Mouse (Mus musculus): ENCODE results near the gene Elfn2. TPM values are rescaled to one million over a fixed set of nuclear protein-coding genes. Genes with fewer than 3 reads are reported as not detected.

The Elfn2 gene
- polyA plus RNA-seq (2015; fragmentation: Nextera tagmentation; extraction: Ambion mirVana) = 0.03 and 0.07 TPM in 2 replicates

DNA sequence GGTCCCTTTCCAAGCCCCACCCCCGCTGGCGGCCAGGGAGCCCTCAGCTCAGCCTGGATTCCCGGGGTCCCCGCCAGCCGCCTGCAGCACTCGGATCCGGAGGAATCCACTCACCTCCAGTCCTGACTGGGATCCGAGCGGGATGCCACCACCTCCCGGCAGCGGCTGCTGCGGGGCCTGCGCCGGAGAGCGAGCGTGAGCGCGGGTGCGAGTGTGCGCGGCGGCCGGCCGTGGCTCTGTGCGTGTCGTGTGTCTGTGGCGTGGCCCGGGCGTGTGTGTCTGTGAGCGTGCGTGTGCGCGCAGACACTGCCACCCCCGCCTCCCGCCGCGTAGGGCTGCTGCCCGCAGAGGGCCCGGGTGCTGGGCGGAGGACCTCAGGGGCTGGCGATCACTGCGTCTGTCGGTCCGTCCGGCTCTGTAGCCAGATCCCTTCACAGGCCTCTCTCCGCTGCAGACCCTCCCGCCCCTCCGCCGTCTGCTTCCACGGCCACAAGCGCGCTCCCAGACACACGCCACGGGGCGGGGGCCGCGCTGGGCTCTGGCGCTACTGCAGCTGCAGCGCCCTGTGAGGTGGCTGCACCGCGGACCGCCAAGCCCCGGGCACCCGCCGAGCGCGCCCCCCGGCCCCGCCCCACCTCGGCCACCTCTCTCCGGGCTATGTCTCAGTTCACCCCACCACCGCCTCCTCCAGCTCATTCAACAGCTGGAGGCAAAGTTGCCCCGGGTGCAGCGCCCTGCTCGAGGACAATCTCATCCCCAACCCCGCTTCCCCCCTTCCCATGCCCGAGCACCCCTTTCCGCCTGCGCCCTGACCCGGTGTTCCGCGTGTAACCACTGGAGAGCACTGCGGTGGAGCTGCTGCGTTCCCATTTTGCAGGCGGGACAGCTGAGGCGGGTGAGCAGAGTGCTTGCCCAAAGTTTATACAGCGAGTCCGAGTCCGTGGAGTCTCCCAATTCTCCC is at the start of gene Elfn2:
Gene Elfn2, minus strand, starts transcription at position 482 of the 961 bp plus-strand sequence.
- Histone ChIP-seq H3K27me3 (ENCODE audit: insufficient read depth, low read length) (peaks cover 79% of the 10 kb centered on the region), H3K4me2 (replicated peaks; ENCODE audit: low read depth, low read length) (peak within 1 kb of the TSS; percentile 66), H3K27ac (ENCODE audit: low read length) (no peak within 1 kb of the TSS), H3K36me3 (ENCODE audit: insufficient read depth, low read length) (no peaks in the 10 kb centered on the region), H3K4me1 (ENCODE audit: insufficient read depth, low read length) (peaks cover 16% of the 10 kb centered on the region), H3K9me3 (ENCODE audit: low read length) (no peaks in the 10 kb centered on the region), H3K9ac (replicated peaks; ENCODE audit: low read length) (peak within 1 kb of the TSS; percentile 35; the same call in 1 of the 2 replicates), H3K4me3 (ENCODE audit: low read length) (peak within 1 kb of the TSS; percentile 47)
- WGBS = 1% methylated on average over 80 of the region's 89 CpGs
- no peak; the same call in 1 of the 2 replicates for ATAC-seq (ENCODE audit: low FRiP score, low TSS enrichment)

DNA sequence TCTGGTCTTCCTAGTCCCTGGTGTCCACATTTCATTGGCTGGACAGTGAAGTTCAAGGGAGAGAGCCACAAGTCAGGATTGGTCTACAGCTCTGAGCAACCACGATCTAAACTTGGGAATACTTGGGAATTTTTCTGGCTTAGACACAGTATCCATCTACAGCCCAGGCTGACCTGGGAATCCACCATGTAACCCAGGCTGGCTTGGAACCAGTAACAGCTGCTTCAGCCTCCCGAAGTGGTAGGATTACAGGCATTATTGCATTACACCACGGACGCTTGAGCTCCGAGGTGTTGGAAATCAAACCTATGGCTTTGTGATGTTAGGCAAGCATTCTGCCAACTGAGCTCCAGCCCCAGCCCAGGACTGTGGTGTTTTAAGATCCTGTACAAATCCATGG is 45.1 kb upstream of the Elfn2 start:
- H3K9ac ChIP-seq (replicated peaks; ENCODE audit: low read length) = no peak overlapping the region
- ATAC-seq (ENCODE audit: low FRiP score, low TSS enrichment) = no peak
- H3K36me3 ChIP-seq (ENCODE audit: insufficient read depth, low read length) = no peaks in the 10 kb centered on the region
- no peaks in the 10 kb centered on the region for H3K4me1 ChIP-seq (ENCODE audit: insufficient read depth, low read length)
- no peak overlapping the region for H3K4me3 ChIP-seq (ENCODE audit: low read length)
- H3K4me2 ChIP-seq (replicated peaks; ENCODE audit: low read depth, low read length) = no peak overlapping the region
- H3K9me3 ChIP-seq (ENCODE audit: low read length) = no peaks in the 10 kb centered on the region; the same call in 1 of the 2 replicates
- H3K27me3 ChIP-seq (ENCODE audit: insufficient read depth, low read length) = no peaks in the 10 kb centered on the region
- WGBS = 48% methylated on average over 5 of the region's 5 CpGs
- H3K27ac ChIP-seq (ENCODE audit: low read length) = no peak overlapping the region

DNA sequence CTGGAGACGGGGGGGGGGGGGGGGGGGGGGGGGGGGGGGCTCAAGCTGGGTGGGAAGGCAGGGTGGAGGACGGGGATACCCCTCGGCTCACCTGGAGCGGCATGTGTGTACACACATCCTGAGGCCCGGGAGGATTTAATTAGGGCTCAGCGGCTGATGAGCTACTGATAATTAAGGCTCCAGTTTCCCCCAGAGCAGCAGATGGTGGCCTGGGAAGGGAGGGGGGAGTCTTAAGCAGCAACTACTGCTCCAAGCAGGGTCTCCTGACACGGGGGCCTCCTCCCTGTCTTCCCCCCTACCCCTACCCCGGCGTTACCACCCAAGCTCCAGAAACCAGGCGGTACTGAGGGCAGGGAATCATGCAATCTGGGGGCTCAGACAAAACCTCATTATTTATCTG is 44.6 kb upstream of the Elfn2 start:
- WGBS = 24% methylated on average over 9 of the region's 10 CpGs
- H3K4me2 ChIP-seq (replicated peaks; ENCODE audit: low read depth, low read length) = no peak overlapping the region
- H3K27me3 ChIP-seq (ENCODE audit: insufficient read depth, low read length) = no peaks in the 10 kb centered on the region
- H3K9me3 ChIP-seq (ENCODE audit: low read length) = no peaks in the 10 kb centered on the region
- ATAC-seq (ENCODE audit: low FRiP score, low TSS enrichment) = no peak
- no peaks in the 10 kb centered on the region for H3K36me3 ChIP-seq (ENCODE audit: insufficient read depth, low read length)
- no peaks in the 10 kb centered on the region for H3K4me1 ChIP-seq (ENCODE audit: insufficient read depth, low read length)
- no peak overlapping the region for H3K4me3 ChIP-seq (ENCODE audit: low read length)
- no peak overlapping the region for H3K9ac ChIP-seq (replicated peaks; ENCODE audit: low read length)
- H3K27ac ChIP-seq (ENCODE audit: low read length) = no peak overlapping the region

DNA sequence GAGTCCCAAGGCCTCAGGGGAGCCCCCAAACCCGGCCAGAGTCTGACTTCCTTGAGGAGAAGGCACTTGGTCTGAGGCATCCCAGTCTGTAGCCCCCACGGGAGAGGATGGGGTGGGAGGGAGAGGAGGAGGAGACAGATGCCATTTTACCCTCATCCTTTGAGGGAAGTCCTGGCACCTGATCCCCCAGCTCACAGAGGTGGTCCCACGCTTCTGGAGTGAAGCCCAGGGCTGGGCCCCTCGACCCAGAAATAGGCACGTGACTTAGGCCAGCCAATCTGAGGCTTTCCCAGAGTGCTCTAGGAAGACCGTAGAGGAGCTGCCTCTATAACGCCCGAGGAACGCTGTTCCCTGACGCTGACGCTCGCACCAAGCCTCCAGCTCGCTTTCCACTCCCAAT is 42.5 kb upstream of the Elfn2 start:
- no peak overlapping the region for H3K4me2 ChIP-seq (replicated peaks; ENCODE audit: low read depth, low read length)
- no peaks in the 10 kb centered on the region; the same call in 1 of the 2 replicates for H3K4me1 ChIP-seq (ENCODE audit: insufficient read depth, low read length)
- no peak for ATAC-seq (ENCODE audit: low FRiP score, low TSS enrichment)
- H3K9ac ChIP-seq (replicated peaks; ENCODE audit: low read length) = no peak overlapping the region
- WGBS = 78% methylated on average over 13 of the region's 13 CpGs
- H3K36me3 ChIP-seq (ENCODE audit: insufficient read depth, low read length) = no peaks in the 10 kb centered on the region
- no peak overlapping the region for H3K27ac ChIP-seq (ENCODE audit: low read length)
- H3K9me3 ChIP-seq (ENCODE audit: low read length) = no peaks in the 10 kb centered on the region
- H3K4me3 ChIP-seq (ENCODE audit: low read length) = no peak overlapping the region
- no peaks in the 10 kb centered on the region for H3K27me3 ChIP-seq (ENCODE audit: insufficient read depth, low read length)

DNA sequence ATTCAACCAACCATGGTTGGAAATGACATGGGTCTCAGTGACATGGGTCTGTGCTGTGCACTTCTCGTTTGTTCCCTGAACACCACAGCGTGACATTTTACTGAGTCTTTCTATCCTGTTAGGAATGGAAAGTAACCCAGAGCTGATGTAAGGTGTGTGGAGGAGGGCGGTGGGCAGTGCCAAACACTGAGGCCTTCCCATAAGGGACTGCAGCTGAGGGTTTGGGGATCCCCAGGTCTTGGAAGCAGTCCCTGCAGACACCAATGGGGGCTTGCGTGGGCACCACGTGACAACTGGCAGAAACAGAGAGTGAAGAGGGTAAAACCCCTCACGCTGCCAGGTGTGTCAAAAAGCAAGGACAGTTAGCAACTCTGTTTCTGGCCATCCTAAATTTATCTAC is 39.6 kb upstream of the Elfn2 start:
- ATAC-seq (ENCODE audit: low FRiP score, low TSS enrichment) = no peak
- Histone ChIP-seq H3K9ac (replicated peaks; ENCODE audit: low read length) (no peak overlapping the region), H3K4me1 (ENCODE audit: insufficient read depth, low read length) (no peaks in the 10 kb centered on the region; the same call in 1 of the 2 replicates), H3K9me3 (ENCODE audit: low read length) (no peaks in the 10 kb centered on the region), H3K4me2 (replicated peaks; ENCODE audit: low read depth, low read length) (no peak overlapping the region), H3K27me3 (ENCODE audit: insufficient read depth, low read length) (no peaks in the 10 kb centered on the region), H3K27ac (ENCODE audit: low read length) (no peak overlapping the region), H3K4me3 (ENCODE audit: low read length) (no peak overlapping the region), H3K36me3 (ENCODE audit: insufficient read depth, low read length) (no peaks in the 10 kb centered on the region)
- WGBS = 86% methylated on average over 6 of the region's 6 CpGs

DNA sequence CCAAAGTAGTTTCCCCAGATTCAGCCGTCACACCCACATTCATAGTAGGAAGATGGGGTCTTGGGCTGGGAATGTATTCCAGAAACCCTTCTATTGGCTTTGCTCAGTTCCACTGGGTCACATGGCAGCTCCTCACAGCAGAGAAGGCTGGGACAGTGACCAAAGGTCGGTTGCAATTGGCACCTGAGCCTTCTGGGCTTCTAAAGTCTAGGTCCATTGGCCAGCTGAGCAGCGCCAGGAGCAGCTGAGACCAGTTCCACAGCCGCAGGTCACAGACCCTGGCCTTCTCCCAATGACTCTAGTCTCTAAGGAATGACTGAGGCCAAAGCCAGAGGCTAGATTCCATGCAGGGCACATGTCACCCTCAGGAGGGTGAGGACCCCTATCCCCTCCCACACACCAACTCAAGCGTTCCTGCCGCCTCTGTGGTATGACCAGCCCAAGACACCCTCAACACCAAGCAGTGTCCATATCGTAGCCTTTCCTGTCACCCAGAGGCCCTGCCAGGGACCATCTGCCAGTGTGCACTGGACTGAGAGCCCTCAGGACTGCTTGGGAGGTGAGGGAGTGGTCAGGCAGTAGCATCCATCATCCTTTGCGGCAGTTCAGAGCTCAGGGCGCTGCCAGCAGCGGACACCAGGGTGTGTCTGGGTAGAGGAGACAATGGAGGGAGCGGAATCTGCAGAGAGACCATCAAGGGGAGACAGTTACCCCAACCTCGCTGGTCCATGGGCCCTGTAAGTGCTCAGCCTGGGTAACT is 37.6 kb upstream of the Elfn2 start:
- Histone ChIP-seq H3K27ac (ENCODE audit: low read length) (no peak overlapping the region), H3K36me3 (ENCODE audit: insufficient read depth, low read length) (no peaks in the 10 kb centered on the region), H3K9me3 (ENCODE audit: low read length) (no peaks in the 10 kb centered on the region), H3K4me2 (replicated peaks; ENCODE audit: low read depth, low read length) (no peak overlapping the region), H3K9ac (replicated peaks; ENCODE audit: low read length) (no peak overlapping the region), H3K4me3 (ENCODE audit: low read length) (no peak overlapping the region), H3K27me3 (ENCODE audit: insufficient read depth, low read length) (no peaks in the 10 kb centered on the region), H3K4me1 (ENCODE audit: insufficient read depth, low read length) (no peaks in the 10 kb centered on the region; the same call in 1 of the 2 replicates)
- 55% methylated on average over 12 of the region's 12 CpGs for WGBS
- no peak for ATAC-seq (ENCODE audit: low FRiP score, low TSS enrichment)

DNA sequence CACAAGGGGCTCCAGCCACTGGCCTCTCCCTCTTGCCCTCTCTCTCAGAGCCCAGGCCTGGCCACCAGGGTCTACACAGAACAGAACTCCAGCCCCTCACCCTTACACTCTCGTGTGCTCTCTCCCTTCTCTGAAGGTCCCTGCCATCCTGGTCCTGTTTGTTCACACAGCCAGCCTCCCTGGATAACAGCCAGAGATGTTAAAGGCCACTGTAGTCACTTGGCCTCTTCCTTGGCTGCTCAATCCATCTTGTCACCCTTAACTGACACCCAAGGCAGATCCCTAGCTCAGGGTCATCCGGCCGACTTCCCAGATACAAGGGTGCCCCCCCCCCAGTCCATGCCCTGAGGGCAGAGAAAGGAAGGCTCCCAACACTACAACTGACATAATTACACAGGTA is 36.7 kb upstream of the Elfn2 start:
- Histone ChIP-seq H3K4me2 (replicated peaks; ENCODE audit: low read depth, low read length) (no peak overlapping the region), H3K27ac (ENCODE audit: low read length) (no peak overlapping the region), H3K27me3 (ENCODE audit: insufficient read depth, low read length) (no peaks in the 10 kb centered on the region), H3K4me3 (ENCODE audit: low read length) (no peak overlapping the region), H3K36me3 (ENCODE audit: insufficient read depth, low read length) (no peaks in the 10 kb centered on the region), H3K9ac (replicated peaks; ENCODE audit: low read length) (no peak overlapping the region), H3K4me1 (ENCODE audit: insufficient read depth, low read length) (no peaks in the 10 kb centered on the region; the same call in 1 of the 2 replicates), H3K9me3 (ENCODE audit: low read length) (no peaks in the 10 kb centered on the region)
- 46% methylated on average over 3 of the region's 3 CpGs for WGBS
- ATAC-seq (ENCODE audit: low FRiP score, low TSS enrichment) = no peak

DNA sequence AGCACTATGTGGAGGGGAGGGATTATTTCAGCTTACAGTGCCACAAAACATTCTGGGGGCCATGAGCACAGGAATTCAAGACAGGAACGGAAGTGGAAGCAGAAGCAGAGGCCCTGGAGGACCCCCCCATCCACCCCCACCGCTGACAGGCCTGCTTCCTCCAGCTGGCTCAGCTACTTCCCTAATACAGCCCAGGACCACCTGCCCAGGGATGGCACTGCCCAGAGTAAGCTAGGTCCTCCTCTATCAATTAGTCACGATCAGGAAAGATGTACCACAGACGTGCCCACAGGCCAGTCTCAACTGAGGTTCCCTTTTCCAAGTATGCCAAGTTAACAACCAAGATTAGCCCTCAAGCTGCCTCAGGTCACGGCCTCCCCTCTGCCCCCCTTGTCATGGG is 35.6 kb upstream of the Elfn2 start:
- Histone ChIP-seq H3K4me2 (replicated peaks; ENCODE audit: low read depth, low read length) (no peak overlapping the region), H3K9ac (replicated peaks; ENCODE audit: low read length) (no peak overlapping the region), H3K4me1 (ENCODE audit: insufficient read depth, low read length) (no peaks in the 10 kb centered on the region; the same call in 1 of the 2 replicates), H3K9me3 (ENCODE audit: low read length) (no peaks in the 10 kb centered on the region), H3K27ac (ENCODE audit: low read length) (no peak overlapping the region), H3K36me3 (ENCODE audit: insufficient read depth, low read length) (no peaks in the 10 kb centered on the region), H3K4me3 (ENCODE audit: low read length) (no peak overlapping the region), H3K27me3 (ENCODE audit: insufficient read depth, low read length) (no peaks in the 10 kb centered on the region)
- 84% methylated on average over 5 of the region's 5 CpGs for WGBS
- ATAC-seq (ENCODE audit: low FRiP score, low TSS enrichment) = no peak

DNA sequence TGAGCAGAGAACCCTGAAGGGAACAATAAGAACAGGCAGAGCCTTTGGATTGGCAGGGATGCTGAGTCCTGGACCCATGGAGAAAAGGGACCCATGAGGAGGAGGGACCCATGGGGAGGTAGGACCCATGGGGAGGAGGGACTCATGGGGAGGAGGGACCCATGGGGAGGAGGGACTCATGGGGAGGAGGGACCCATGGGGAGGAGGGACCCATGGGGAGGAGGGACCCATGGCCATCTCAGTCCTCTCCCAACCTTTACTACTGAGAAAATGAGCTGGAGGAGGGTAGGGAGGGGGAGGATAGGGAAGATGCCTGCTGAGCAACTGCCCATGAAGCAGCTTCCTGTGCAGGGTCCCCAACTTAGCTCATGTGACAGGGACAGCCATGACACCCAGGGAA is 34.4 kb upstream of the Elfn2 start:
- H3K27ac ChIP-seq (ENCODE audit: low read length) = no peak overlapping the region
- no peaks in the 10 kb centered on the region for H3K9me3 ChIP-seq (ENCODE audit: low read length)
- no peaks in the 10 kb centered on the region for H3K36me3 ChIP-seq (ENCODE audit: insufficient read depth, low read length)
- ATAC-seq (ENCODE audit: low FRiP score, low TSS enrichment) = no peak
- no peak overlapping the region for H3K4me2 ChIP-seq (replicated peaks; ENCODE audit: low read depth, low read length)
- H3K9ac ChIP-seq (replicated peaks; ENCODE audit: low read length) = no peak overlapping the region
- H3K27me3 ChIP-seq (ENCODE audit: insufficient read depth, low read length) = no peaks in the 10 kb centered on the region
- no peak overlapping the region for H3K4me3 ChIP-seq (ENCODE audit: low read length)
- H3K4me1 ChIP-seq (ENCODE audit: insufficient read depth, low read length) = no peaks in the 10 kb centered on the region; the same call in 1 of the 2 replicates

Data from kidney, embryonic 16.5 days (tissue).